Mouse (Mus musculus) neural tube, embryonic 15.5 days (tissue): ENCODE data around the gene Rslcan18. TPM values are rescaled to one million over a fixed set of nuclear protein-coding genes. Genes with fewer than 3 reads are reported as not detected.
"Not testable (repeated sequence)": the region's sequence is repeated elsewhere in the genome, so short reads cannot be mapped to it uniquely, and the experiment has no call there.

ENCODE experiments used
- ATAC-seq: fragments of 200-750 bp; cut with Nextera tagmentation; 2 replicates; pipeline ENCODE4 v1.8.0; 2017; ENCODE audit warnings: mild to moderate bottlenecking, moderate TSS enrichment, moderate library complexity; ENCODE audit not compliant: low FRiP score
- H3K27ac ChIP-seq: fragments of 300-500 bp; sonication (generic); replicated peaks from 2 replicates; pipeline ENCODE4 v1.5.1; 2015; ENCODE audit warnings: mild to moderate bottlenecking, inconsistent platforms
- H3K27me3 ChIP-seq: fragments of 300-500 bp; sonication (generic); replicated peaks from 2 replicates; pipeline ENCODE4 v1.6.1; 2015; ENCODE audit warnings: inconsistent platforms
- H3K36me3 ChIP-seq: fragments of 300-500 bp; sonication (generic); 2 replicates; pipeline ENCODE4 v1.6.1; 2015; ENCODE audit warnings: inconsistent platforms
- H3K4me1 ChIP-seq: fragments of 300-500 bp; sonication (generic); 2 replicates; pipeline ENCODE4 v1.6.1; 2015; ENCODE audit warnings: inconsistent platforms
- H3K4me2 ChIP-seq: fragments of 300-500 bp; sonication (generic); 2 replicates; pipeline ENCODE4 v1.6.1; 2015; ENCODE audit warnings: inconsistent platforms, mild to moderate bottlenecking, moderate library complexity
- H3K4me3 ChIP-seq: fragments of 300-500 bp; sonication (generic); replicated peaks from 2 replicates; pipeline ENCODE4 v1.5.1; 2015; ENCODE audit warnings: mild to moderate bottlenecking, inconsistent platforms
- H3K9ac ChIP-seq: fragments of 300-500 bp; sonication (generic); replicated peaks from 2 replicates; pipeline ENCODE4 v1.6.1; 2015; ENCODE audit warnings: mild to moderate bottlenecking, inconsistent platforms
- H3K9me3 ChIP-seq: fragments of 300-500 bp; sonication (generic); replicated peaks from 2 replicates; pipeline ENCODE4 v1.6.1; 2016; ENCODE audit warnings: inconsistent platforms
- WGBS: fragments of 180-500 bp; shearing (Covaris S2); methylation state at CpG from one replicate; pipeline ENCODE4 v1.1.7; 2015; ENCODE audit warnings: mixed read lengths; 5-methylcytosine and 5-hydroxymethylcytosine counted together
- polyA plus RNA-seq: library from polyadenylated mRNA; unstranded; fragments of >200 nt; fragmentation: Nextera tagmentation; extraction: Ambion mirVana; gene quantifications from 2 replicates; pipeline ENCODE4 v1.2.1, GENCODE M21; 2015

Rslcan18 gene
- 0.17 and 0.19 TPM in 2 replicates for polyA plus RNA-seq

DNA sequence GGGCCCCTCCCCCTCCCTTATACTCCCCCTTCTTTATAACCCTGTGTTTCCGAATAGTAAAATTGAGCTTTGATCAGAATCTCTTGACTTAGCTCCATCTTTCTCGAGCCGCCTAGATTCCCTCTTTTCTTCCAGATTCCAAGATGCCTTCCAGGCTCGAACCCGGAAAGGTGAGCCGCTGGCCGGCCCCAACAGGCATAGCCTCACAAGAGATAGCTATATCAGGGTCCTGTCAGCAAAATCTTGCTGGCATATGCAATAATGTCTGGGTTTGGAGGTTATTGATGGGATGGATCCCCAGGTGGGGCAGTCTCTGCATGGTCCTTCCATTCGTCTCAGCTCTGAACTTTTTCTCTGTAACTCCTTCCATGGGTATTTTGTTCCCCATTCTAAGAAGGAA is at the start of gene Rslcan18:
Gene Rslcan18 (minus strand): TSS at position 101 of the 400 bp plus-strand sequence.
- H3K36me3 ChIP-seq, H3K4me1 ChIP-seq, H3K9ac ChIP-seq, H3K9me3 ChIP-seq, H3K27me3 ChIP-seq, H3K4me2 ChIP-seq, H3K4me3 ChIP-seq, H3K27ac ChIP-seq, ATAC-seq: not testable (repeated sequence)
- 91% methylated on average over 8 of the region's 8 CpGs for WGBS

DNA sequence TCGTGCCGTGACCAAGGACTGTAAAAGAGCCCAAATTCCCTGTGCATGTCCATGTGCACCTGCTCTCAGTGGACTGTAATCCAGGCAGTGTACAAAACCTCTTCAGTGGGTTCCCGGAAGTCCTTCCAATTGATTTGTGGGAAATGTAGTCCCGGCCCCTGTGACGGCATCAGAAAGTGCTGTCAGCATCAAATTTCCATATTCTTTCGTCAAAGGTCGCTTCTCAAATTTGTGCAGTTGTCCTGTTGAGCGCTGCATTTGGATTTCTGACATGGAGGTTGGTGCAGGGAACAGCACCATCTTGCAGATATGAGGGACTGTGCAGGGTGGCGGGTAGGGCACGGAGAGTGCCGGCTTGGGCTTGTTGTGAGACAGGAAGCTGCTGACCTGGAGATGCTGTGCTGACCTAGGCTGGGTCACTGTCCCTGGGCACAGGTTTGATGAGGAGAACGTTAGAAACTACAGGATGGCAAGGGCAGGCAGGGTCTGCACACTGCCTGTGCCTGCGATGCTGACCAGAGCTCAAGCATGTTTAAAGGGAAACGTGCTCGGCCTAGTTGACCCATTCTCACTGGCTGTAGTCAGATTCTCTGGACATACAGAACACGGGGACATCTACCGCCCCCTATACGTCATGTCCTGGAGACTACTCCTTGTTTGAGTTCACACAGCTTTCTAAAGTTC is 12.1 kb upstream of the Rslcan18 start:
- ATAC-seq = peak; percentile 98
- peak overlapping the region; percentile 72 for H3K4me3 ChIP-seq
- peak overlapping the region; percentile 82 for H3K27ac ChIP-seq
- H3K4me1 ChIP-seq = peaks cover 9% of the 10 kb centered on the region; the same call in 1 of the 2 replicates
- WGBS = under 1% methylated on average over 18 of the region's 18 CpGs
- H3K36me3 ChIP-seq = no peaks in the 10 kb centered on the region
- H3K4me2 ChIP-seq = peak overlapping the region; percentile 81
- no peaks in the 10 kb centered on the region for H3K9me3 ChIP-seq
- peak overlapping the region; percentile 72 for H3K9ac ChIP-seq
- H3K27me3 ChIP-seq = no peaks in the 10 kb centered on the region

- Histone ChIP-seq H3K4me3 (peak overlapping the region; percentile 72), H3K27ac (peak overlapping the region; percentile 82), H3K4me2 (peak overlapping the region; percentile 81), H3K9ac (peak overlapping the region; percentile 72; the same call in 1 of the 2 replicates)
- ATAC-seq = peak; percentile 49; the same call in 1 of the 2 replicates
- H3K36me3 ChIP-seq, H3K9me3 ChIP-seq, H3K27me3 ChIP-seq, H3K4me1 ChIP-seq: not testable (repeated sequence)
- WGBS = 78% methylated on average over 10 of the region's 10 CpGs
These were observed 11.4 kb upstream of the Rslcan18 start for GRCm38 (mm10) chr13:67127507-67127906.

DNA sequence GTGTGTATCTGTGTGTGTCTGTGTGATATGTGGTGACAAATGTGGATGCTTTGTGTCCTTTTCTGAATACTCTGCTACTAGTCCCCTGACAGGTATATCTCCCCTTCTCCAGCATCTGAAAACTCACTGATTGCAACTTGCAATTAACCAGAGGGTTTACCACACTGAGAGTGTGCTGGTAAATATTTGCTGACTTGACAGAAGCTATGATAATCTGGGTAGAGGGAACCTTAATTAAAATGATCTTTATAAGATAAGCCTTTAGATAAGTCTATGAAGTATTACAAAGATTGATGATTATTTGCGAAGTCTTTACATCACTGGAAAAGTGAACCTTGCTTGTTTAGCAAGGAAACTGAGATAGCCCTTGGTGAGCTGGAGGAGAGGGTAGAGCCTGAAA is 8.4 kb upstream of the Rslcan18 start:
- Histone ChIP-seq H3K4me3 (no peak overlapping the region), H3K36me3 (no peaks in the 10 kb centered on the region), H3K9me3 (no peaks in the 10 kb centered on the region), H3K9ac (no peak overlapping the region), H3K27ac (no peak overlapping the region), H3K27me3 (no peaks in the 10 kb centered on the region), H3K4me2 (no peak overlapping the region), H3K4me1 (peaks cover 9% of the 10 kb centered on the region; the same call in 1 of the 2 replicates)
- ATAC-seq = no peak
- WGBS = 94% methylated on average over 1 of the region's 1 CpGs

- H3K9ac ChIP-seq, H3K9me3 ChIP-seq, H3K27me3 ChIP-seq, H3K4me1 ChIP-seq, H3K27ac ChIP-seq, H3K4me3 ChIP-seq, H3K36me3 ChIP-seq, ATAC-seq, H3K4me2 ChIP-seq: not testable (repeated sequence)
These were observed 5.3 kb upstream of the Rslcan18 start, which contains the start of gene Zfp759 for GRCm38 (mm10) chr13:67121360-67121759. Gene Zfp759, plus strand, starts transcription at chr13:67121660.

DNA sequence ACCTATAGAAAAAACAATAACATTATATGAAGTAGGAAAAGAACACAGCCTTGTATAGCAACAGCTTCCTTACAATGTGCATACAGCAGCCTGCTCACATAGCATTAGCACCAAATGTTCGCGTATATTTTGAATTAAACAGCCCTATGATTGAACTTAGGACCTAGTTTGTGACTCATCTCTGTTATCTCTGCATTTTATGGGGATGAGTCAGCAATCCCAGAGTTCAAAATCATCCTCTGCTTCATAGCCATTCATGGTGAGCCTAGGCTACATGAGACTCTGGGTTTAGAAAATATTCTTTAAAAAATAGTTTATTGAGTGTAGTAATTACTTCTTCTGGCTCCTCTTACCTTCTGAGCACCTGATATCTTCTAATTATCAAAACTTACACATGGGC is 2.8 kb downstream of the Rslcan18 start:
- H3K4me1 ChIP-seq = no peaks in the 10 kb centered on the region
- no peak overlapping the region for H3K4me3 ChIP-seq
- H3K27ac ChIP-seq = no peak overlapping the region
- H3K27me3 ChIP-seq = no peaks in the 10 kb centered on the region
- H3K36me3 ChIP-seq = no peaks in the 10 kb centered on the region
- no peak overlapping the region for H3K9ac ChIP-seq
- no peaks in the 10 kb centered on the region for H3K9me3 ChIP-seq
- 93% methylated on average over 2 of the region's 2 CpGs for WGBS
- no peak overlapping the region for H3K4me2 ChIP-seq
- ATAC-seq = no peak

DNA sequence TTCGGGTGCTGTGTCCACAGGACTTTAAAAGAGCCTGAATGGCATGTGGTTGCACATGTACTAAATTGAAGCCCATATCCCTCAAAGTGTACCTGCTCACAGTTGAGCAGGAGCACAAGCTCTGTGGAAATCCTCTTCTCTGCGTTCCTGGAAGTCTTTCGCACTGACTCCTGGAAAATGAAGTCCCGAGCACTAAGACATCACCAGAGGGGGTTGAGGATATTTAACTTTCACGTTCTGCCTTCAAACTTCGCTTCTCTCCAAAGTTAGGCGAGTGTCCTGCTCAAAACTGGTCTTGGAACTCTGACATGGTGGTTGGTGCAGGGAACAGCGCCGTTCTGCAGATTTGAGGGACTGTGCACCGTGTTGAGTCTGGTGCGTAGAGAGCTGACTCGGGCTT is 4.0 kb downstream of the Rslcan18 start:
- Histone ChIP-seq H3K36me3 (no peaks in the 10 kb centered on the region), H3K4me3 (no peak overlapping the region), H3K27me3 (no peaks in the 10 kb centered on the region), H3K27ac (no peak overlapping the region), H3K4me1 (peaks cover 10% of the 10 kb centered on the region), H3K4me2 (no peak overlapping the region), H3K9me3 (no peaks in the 10 kb centered on the region), H3K9ac (no peak overlapping the region)
- 86% methylated on average over 12 of the region's 12 CpGs for WGBS
- no peak for ATAC-seq

GRCm38 (mm10) chr13:67108821-67109206 is 7.2 kb downstream of the Rslcan18 start:
- Histone ChIP-seq H3K4me2 (peak overlapping the region; percentile 86), H3K4me1 (peaks cover 10% of the 10 kb centered on the region), H3K9ac (peak overlapping the region; percentile 34), H3K36me3 (no peaks in the 10 kb centered on the region; the same call in 1 of the 2 replicates), H3K4me3 (peak overlapping the region; percentile 66), H3K9me3 (no peaks in the 10 kb centered on the region), H3K27ac (peak overlapping the region; percentile 84), H3K27me3 (no peaks in the 10 kb centered on the region)
- 4% methylated on average over 9 of the region's 9 CpGs for WGBS
- peak; percentile 87 for ATAC-seq

DNA sequence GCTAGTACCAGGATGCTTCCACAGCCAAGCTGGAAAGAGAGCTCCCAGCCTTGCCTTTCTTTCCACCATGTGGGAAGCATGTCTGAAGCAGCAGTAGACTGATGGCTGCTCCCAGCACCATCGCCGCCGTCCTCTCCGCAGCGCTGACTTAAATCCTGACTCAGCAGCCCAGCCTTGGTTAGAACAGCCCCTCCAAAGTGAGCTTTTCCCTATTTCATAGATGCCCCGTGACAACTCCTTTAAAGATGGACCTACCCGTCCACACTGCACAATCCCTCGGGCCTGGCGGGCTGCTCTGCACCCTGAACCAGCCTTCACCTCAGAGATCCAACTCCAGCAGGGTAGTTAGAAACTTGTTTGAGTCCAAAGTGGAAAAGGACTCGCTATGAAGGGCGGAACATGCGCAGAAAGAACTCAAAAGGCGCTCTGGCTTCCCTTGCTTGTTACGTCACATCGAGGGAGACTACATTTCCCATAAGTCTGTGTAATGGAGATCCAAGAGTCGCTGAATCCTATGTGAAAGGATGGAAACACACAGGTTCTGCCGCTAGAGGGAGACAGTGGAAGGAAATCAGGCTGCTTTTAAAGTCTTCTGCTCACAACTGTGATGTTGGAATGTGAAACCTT is 7.8 kb downstream of the Rslcan18 start, which contains the start of gene Gm28557:
Gene Gm28557 (minus strand): TSS at position 411 of the 627 bp plus-strand sequence.
- ATAC-seq = peak; percentile 99
- H3K27ac ChIP-seq = peak within 1 kb of the TSS; percentile 84
- H3K9me3 ChIP-seq = no peaks in the 10 kb centered on the region
- peaks cover 10% of the 10 kb centered on the region for H3K4me1 ChIP-seq
- peak within 1 kb of the TSS; percentile 60 for H3K9ac ChIP-seq
- no peaks in the 10 kb centered on the region for H3K27me3 ChIP-seq
- peak within 1 kb of the TSS; percentile 86 for H3K4me2 ChIP-seq
- no peaks in the 10 kb centered on the region; the same call in 1 of the 2 replicates for H3K36me3 ChIP-seq
- H3K4me3 ChIP-seq = peak within 1 kb of the TSS; percentile 66
- WGBS = under 1% methylated on average over 17 of the region's 17 CpGs

DNA sequence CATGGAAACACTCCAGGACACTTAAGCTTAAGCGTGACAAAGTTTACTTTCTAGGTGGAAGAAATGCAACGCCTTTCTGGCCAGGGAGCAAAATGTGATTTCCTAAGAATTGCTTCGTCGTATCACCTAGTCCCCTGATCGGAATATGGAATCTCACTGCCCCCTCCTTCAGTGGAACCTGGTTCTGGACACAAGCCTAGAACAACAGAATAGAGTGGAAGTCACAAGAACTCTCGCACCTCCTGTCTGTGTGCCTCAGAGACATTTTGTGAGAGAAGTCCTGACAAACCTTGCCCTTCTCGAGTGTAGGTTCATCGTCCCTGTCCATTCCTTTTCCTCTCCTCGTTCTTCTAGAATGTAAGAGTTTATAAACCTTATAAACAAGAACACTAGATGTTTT is 8.4 kb downstream of the Rslcan18 start:
- Histone ChIP-seq H3K9me3 (no peaks in the 10 kb centered on the region), H3K4me1 (peaks cover 10% of the 10 kb centered on the region), H3K27me3 (no peaks in the 10 kb centered on the region), H3K9ac (peak overlapping the region; percentile 60), H3K36me3 (no peaks in the 10 kb centered on the region; the same call in 1 of the 2 replicates), H3K27ac (peak overlapping the region; percentile 84; the same call in 1 of the 2 replicates), H3K4me3 (peak overlapping the region; percentile 66), H3K4me2 (peak overlapping the region; percentile 86)
- WGBS = 70% methylated on average over 9 of the region's 9 CpGs
- ATAC-seq = no peak

- Histone ChIP-seq H3K4me3 (no peak within 1 kb of the TSS), H3K4me2 (no peak within 1 kb of the TSS), H3K27me3 (no peaks in the 10 kb centered on the region), H3K4me1 (no peaks in the 10 kb centered on the region), H3K36me3 (no peaks in the 10 kb centered on the region), H3K9ac (no peak within 1 kb of the TSS), H3K27ac (no peak within 1 kb of the TSS), H3K9me3 (no peaks in the 10 kb centered on the region)
- ATAC-seq = no peak
- 91% methylated on average over 10 of the region's 10 CpGs for WGBS
These were observed 18.2 kb downstream of the Rslcan18 start, which contains the start of gene Zfp708 for GRCm38 (mm10) chr13:67097876-67098275. Gene Zfp708, minus strand, starts transcription at chr13:67097976.

DNA sequence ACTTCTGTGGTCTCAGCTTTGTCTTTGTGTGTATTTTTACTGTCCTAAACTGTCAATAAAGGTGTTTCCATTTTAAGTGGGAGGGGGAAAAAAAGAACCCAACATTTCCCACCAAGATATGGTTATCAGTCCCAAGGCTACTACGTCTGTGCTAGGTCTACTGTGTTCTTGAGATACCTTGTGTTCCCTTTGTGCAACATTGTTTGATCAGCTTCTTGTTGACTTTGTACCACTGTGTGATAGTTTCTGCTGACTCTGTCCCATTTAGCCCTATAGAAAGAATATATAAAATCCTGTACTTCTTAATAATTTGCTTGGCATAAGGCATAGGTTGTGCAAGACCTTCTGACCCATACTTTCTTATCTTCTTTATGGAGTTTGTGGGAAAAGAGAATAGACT is 25.9 kb downstream of the Rslcan18 start:
- no peak for ATAC-seq
- H3K9ac ChIP-seq = no peak overlapping the region
- no peaks in the 10 kb centered on the region for H3K4me1 ChIP-seq
- no peaks in the 10 kb centered on the region for H3K9me3 ChIP-seq
- H3K4me2 ChIP-seq = no peak overlapping the region
- H3K27me3 ChIP-seq = no peaks in the 10 kb centered on the region
- 88% methylated on average over 1 of the region's 1 CpGs for WGBS
- H3K27ac ChIP-seq = no peak overlapping the region
- no peaks in the 10 kb centered on the region for H3K36me3 ChIP-seq
- H3K4me3 ChIP-seq = no peak overlapping the region
